Mouse (Mus musculus) hindbrain, embryonic 10.5 days (tissue): ENCODE data around the gene Hipk2. TPM values are rescaled to one million over a fixed set of nuclear protein-coding genes. Genes with fewer than 3 reads are reported as not detected.
"Not testable (repeated sequence)": the region's sequence is repeated elsewhere in the genome, so short reads cannot be mapped to it uniquely, and the experiment has no call there.

Experiments
- DNase-seq: peaks from one replicate; pipeline ENCODE4 v3.0.0-alpha.2; 2017; ENCODE audit warnings: low spot score
- H3K27ac ChIP-seq: fragments of 300-500 bp; sonication (generic); 2 replicates; pipeline ENCODE4 v1.5.1; 2016; ENCODE audit warnings: mild to moderate bottlenecking, moderate library complexity
- H3K27me3 ChIP-seq: fragments of 300-500 bp; sonication (generic); 2 replicates; pipeline ENCODE4 v1.6.1; 2016; ENCODE audit warnings: mild to moderate bottlenecking; ENCODE audit not compliant: poor library complexity, insufficient read depth, severe bottlenecking
- H3K36me3 ChIP-seq: fragments of 300-500 bp; sonication (generic); 2 replicates; pipeline ENCODE4 v1.6.1; 2016; ENCODE audit warnings: mild to moderate bottlenecking, moderate library complexity
- H3K4me1 ChIP-seq: fragments of 300-500 bp; sonication (generic); replicated peaks from 2 replicates; pipeline ENCODE4 v1.6.1; 2016; ENCODE audit warnings: mild to moderate bottlenecking
- H3K4me3 ChIP-seq: fragments of 300-500 bp; sonication (generic); 2 replicates; pipeline ENCODE4 v1.5.1; 2016; ENCODE audit warnings: mild to moderate bottlenecking, moderate library complexity
- H3K9me3 ChIP-seq: fragments of 300-500 bp; sonication (generic); 2 replicates; pipeline ENCODE4 v1.6.1; 2016; ENCODE audit warnings: mild to moderate bottlenecking, moderate library complexity
- WGBS: fragments of 180-500 bp; shearing (Covaris S2); methylation state at CpG from one replicate; pipeline ENCODE4 v1.1.7; 2016; 5-methylcytosine and 5-hydroxymethylcytosine counted together
- polyA plus RNA-seq: library from polyadenylated mRNA; unstranded; fragments of >200 nt; fragmentation: Nextera tagmentation; extraction: Ambion mirVana; gene quantifications from 2 replicates; pipeline ENCODE4 v1.2.1, GENCODE M21; 2016

Gene Hipk2
- polyA plus RNA-seq, 1 experiment from 2014 or later: 29.6 TPM

DNA sequence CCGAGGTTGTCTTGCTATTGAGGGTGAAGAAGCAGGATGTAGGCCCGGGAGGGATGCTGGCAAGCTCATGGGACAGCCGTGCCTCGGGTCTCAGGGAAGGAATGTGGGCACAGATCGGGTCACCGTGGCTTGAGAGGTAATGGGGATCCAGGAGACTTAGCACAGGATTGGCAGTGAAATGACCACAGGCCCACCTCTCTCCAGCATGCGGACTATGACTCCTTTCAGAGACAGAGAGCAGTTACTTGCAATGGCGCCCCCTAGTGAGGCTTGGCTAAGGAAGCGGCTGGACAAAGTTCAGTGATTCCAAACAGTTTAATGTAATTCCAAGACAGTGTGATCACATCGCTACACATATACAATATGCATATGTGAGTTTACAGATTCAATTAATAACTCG lies 188.7 kb downstream of the Hipk2 start:
- WGBS: 63% methylated on average over 11 of the region's 11 CpGs

DNA sequence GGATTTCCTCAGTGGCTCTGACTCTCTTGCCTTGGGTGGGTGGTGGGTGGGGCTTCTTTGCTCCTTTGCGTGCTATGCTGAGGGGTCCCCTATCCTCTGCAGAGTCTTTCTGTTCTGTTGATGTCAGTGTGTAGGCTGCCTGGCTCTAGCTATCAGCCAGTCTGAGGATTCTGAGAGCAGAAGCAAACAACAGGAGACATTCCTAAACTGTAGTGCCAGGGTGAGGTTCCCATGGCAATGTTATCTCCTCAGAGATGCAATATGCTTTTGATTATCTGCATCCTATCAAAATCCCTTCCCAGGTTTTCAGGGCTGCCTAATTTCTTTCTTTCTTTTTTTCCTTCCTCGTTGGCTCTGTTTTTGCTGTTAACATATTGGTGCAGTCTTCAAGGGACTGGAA lies 193.4 kb downstream of the Hipk2 start:
- Histone ChIP-seq H3K36me3 (peaks cover 14% of the 10 kb centered on the region), H3K27ac (no peak overlapping the region), H3K9me3 (no peaks in the 10 kb centered on the region), H3K27me3 (no peaks in the 10 kb centered on the region), H3K4me3 (no peak overlapping the region), H3K4me1 (no peaks in the 10 kb centered on the region)
- WGBS: 68% methylated on average over 2 of the region's 2 CpGs
- no peak for DNase-seq

More for the DNA sequence above, 188.7 kb downstream of the Hipk2 start:
- Histone ChIP-seq H3K27me3 (no peaks in the 10 kb centered on the region), H3K4me3 (no peak overlapping the region), H3K4me1 (peaks cover 8% of the 10 kb centered on the region; the same call in 1 of the 2 replicates), H3K27ac (no peak overlapping the region), H3K9me3 (no peaks in the 10 kb centered on the region), H3K36me3 (peaks cover 44% of the 10 kb centered on the region)
- peak; percentile 34 for DNase-seq

DNA sequence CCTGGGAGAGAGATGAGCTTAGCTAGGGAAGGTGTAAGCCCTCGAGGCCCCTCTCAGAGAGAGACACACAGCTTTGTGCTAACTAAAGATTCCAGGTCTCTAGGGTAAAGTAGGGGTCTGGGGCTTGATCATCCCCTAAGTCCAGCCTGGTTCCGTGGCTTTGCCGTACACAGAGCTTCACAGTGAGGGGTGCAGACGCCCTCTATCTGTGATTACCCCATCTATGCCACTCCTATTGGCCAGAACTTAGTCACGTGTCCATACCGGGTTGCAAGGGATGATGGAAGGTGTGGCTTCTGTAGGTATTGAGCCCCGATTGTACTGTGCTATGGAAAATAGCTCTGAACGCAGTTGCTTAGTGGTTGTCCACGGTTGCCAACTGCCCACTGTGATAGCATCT lies 198.3 kb downstream of the Hipk2 start:
- no peaks in the 10 kb centered on the region for H3K36me3 ChIP-seq
- H3K4me3 ChIP-seq: no peak overlapping the region
- H3K27ac ChIP-seq: no peak overlapping the region
- H3K9me3 ChIP-seq: no peaks in the 10 kb centered on the region
- no peaks in the 10 kb centered on the region for H3K27me3 ChIP-seq
- WGBS: 78% methylated on average over 9 of the region's 9 CpGs
- DNase-seq: no peak
- H3K4me1 ChIP-seq: no peaks in the 10 kb centered on the region

DNA sequence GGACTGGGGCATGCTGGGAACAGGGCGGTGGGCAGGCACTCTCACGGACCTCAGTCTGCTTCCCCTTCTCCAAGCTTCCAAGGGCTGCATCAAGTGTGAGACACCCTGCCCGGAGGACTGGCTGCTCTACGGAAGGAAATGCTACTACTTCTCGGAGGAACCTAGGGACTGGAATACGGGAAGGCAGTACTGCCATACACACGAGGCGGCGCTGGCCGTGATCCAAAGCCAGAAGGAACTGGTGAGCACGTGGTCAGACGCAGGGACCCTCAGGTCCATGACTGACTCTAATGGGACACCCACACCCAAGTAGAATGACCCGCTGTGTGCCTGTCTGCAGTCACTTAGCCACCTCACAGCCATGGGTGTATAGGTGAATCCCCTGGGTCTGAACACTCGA lies 199.2 kb downstream of the Hipk2 start:
- Histone ChIP-seq H3K4me1 (no peaks in the 10 kb centered on the region), H3K9me3 (no peaks in the 10 kb centered on the region), H3K27me3 (no peaks in the 10 kb centered on the region), H3K4me3 (no peak overlapping the region), H3K36me3 (no peaks in the 10 kb centered on the region), H3K27ac (no peak overlapping the region)
- WGBS: 85% methylated on average over 14 of the region's 14 CpGs
- no peak for DNase-seq

DNA sequence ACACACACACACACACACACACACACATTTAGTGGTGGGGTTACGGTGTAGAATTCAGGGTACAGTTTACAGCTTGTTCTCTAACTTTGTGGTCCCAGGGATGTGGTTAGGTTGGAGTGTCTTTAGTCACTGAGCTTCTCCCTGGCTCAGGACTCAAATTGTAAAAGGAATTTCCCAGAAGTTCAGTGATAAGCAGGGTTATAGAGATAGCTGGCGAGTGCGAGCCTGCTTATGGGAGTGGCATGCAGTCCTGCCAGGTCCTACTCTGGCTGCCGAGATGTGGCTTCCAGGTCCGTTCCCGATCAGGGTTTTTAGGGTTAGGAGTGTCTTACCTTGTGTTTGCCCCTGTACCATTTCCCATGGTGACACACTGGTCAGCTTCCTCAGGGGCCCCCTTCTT lies 199.7 kb downstream of the Hipk2 start:
- H3K36me3 ChIP-seq: no peaks in the 10 kb centered on the region
- no peak for DNase-seq
- H3K27me3 ChIP-seq: no peaks in the 10 kb centered on the region
- H3K9me3 ChIP-seq: no peaks in the 10 kb centered on the region
- no peak overlapping the region for H3K4me3 ChIP-seq
- 91% methylated on average over 6 of the region's 6 CpGs for WGBS
- H3K27ac ChIP-seq: no peak overlapping the region
- no peaks in the 10 kb centered on the region for H3K4me1 ChIP-seq

DNA sequence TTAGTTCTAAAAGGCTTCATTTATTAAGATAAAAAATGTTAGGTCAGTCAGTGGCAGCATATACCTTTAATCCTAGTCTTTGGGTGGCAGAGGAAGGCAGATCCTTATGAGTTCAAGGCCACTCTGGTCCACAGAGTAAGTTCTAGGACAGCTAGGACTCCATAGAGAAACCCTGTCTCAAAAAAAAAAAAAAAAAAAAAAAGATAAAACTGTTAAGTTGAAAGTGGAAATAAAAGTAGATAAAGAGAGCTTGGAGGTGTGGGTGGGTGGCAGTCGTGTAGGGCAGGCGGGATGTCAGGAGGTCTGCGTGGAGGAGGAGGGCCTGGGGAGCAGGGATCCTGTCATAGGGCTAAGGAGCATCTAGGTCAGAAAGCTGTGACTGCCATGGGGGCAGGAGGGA lies 204.0 kb downstream of the Hipk2 start:
- H3K4me1 ChIP-seq: peaks cover 6% of the 10 kb centered on the region; the same call in 1 of the 2 replicates
- no peak overlapping the region for H3K4me3 ChIP-seq
- no peak for DNase-seq
- H3K9me3 ChIP-seq: no peaks in the 10 kb centered on the region
- no peak overlapping the region for H3K27ac ChIP-seq
- peaks cover 9% of the 10 kb centered on the region; the same call in 1 of the 2 replicates for H3K27me3 ChIP-seq
- WGBS: 84% methylated on average over 3 of the region's 3 CpGs
- no peaks in the 10 kb centered on the region for H3K36me3 ChIP-seq

DNA sequence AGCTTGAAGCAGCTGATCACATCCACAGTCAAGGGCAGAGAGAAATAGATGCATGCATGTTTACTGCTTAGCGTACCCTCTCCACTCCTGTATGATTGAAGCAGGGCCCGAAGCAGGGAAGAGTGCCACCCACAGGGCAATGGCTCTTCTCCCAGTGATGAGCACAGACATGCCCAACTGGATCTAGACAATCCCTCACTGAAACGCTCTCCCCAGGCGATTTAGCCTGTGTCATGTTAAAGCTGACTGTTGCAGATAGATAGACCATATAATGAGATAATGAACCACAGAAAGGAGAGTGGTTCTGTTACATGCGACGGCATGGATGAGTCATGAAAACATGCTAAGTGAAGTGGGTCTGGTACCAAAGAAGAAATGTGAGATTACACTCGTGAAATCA lies 204.7 kb downstream of the Hipk2 start:
- 84% methylated on average over 7 of the region's 7 CpGs for WGBS
- no peaks in the 10 kb centered on the region for H3K9me3 ChIP-seq
- H3K36me3 ChIP-seq: no peaks in the 10 kb centered on the region
- peaks cover 6% of the 10 kb centered on the region; the same call in 1 of the 2 replicates for H3K4me1 ChIP-seq
- H3K27ac ChIP-seq: no peak overlapping the region
- peaks cover 15% of the 10 kb centered on the region; the same call in 1 of the 2 replicates for H3K27me3 ChIP-seq
- no peak overlapping the region for H3K4me3 ChIP-seq
- no peak for DNase-seq

DNA sequence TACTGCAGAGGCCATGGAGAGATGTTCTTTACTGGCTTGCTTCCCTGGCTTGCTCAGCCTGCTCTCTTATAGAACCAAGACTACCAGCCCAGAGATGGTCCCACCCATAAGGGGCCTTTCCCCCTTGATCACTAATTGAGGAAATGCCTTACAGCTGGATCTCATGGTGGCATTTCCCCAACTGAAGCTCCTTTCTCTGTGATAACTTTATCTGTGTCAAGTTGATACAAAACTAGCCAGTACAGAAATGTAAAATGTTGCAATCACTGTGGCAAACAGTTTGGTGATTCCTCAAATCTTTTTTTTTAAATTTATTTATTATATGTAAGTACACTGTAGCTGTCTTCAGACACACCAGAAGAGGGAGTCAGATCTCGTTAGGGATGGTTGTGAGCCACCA lies 205.5 kb downstream of the Hipk2 start:
- DNase-seq, H3K9me3 ChIP-seq, H3K36me3 ChIP-seq, H3K4me1 ChIP-seq, H3K27ac ChIP-seq, H3K4me3 ChIP-seq: not testable (repeated sequence)
- H3K27me3 ChIP-seq: peaks cover 23% of the 10 kb centered on the region
- WGBS: 78% methylated on average over 1 of the region's 1 CpGs

DNA sequence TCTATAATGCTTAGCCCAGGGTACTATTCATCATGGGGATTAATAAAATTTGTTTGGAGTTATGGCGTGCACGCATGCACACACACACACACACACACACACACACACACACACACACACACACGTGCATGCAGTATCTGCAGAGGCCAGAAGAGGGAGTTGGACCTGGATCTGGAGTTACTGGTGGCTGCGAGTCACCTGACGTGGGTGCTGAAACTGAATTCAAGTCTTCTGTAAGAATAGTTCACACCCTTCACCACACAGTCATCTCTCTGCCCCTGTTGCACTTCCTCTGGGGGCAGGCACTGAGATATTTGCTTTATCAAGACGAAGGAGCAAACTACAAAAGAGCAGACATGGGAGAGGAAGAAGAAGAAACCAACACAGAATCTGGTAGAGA lies 206.4 kb downstream of the Hipk2 start:
- peaks cover 6% of the 10 kb centered on the region; the same call in 1 of the 2 replicates for H3K4me1 ChIP-seq
- H3K4me3 ChIP-seq: no peak overlapping the region
- no peak for DNase-seq
- H3K27ac ChIP-seq: no peak overlapping the region
- 71% methylated on average over 6 of the region's 6 CpGs for WGBS
- no peaks in the 10 kb centered on the region for H3K9me3 ChIP-seq
- no peaks in the 10 kb centered on the region for H3K36me3 ChIP-seq
- peaks cover 32% of the 10 kb centered on the region for H3K27me3 ChIP-seq

DNA sequence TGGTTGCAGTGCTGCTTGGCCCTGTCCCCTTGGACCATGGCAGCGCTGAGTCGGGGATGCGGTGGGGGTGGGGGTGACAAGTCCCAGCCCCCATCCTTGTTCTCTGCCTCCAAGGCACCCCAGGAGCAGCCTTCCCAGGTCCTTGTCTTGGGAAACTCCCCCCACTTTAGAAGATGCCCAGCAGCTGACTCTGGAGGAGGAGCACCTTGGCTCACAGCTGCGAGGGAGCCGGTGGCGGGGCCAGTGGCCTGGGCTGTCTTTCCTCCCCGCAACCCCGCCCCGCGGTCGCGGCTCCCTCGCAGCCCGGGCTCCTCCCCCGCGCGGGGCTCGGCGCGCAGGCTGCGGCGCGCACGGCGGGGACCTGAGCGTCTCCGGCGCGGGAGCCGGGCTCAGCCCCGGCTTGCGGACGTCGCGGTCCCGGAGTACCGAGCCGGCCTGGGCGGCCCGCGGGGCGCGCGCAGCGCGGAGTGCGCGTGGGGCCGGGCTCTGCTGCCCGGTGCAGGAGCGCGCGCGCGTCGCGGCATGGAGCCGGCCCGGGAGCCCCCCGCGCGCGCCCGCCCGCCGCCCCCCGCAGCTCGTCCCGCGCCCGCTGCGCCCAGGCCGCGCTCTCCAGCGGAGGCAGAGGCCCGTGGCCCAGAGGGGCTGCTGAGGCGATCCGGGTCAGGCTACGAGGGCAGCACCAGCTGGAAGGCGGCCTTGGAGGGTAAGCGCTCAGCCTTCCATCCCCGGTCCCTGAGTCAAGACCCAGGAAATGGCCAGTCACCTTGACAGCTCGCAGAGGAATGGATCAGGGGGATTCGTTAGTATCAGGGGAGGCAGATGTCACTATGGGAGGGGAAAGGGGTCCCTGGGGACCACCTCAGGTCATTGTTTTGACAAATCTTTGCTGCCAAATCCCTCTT lies 213.0 kb downstream of the Hipk2 start, which contains the start of gene Clec2l:
Gene Clec2l, plus strand, starts transcription at position 356 of the 902 bp plus-strand sequence.
- H3K4me1 ChIP-seq: peaks cover 32% of the 10 kb centered on the region
- peak within 1 kb of the TSS; percentile 66 for H3K4me3 ChIP-seq
- H3K36me3 ChIP-seq: no peaks in the 10 kb centered on the region
- peak; percentile 54 for DNase-seq
- H3K27me3 ChIP-seq: peaks cover 85% of the 10 kb centered on the region
- no peaks in the 10 kb centered on the region for H3K9me3 ChIP-seq
- H3K27ac ChIP-seq: peak within 1 kb of the TSS; percentile 80
- 1% methylated on average over 81 of the region's 84 CpGs for WGBS

DNA sequence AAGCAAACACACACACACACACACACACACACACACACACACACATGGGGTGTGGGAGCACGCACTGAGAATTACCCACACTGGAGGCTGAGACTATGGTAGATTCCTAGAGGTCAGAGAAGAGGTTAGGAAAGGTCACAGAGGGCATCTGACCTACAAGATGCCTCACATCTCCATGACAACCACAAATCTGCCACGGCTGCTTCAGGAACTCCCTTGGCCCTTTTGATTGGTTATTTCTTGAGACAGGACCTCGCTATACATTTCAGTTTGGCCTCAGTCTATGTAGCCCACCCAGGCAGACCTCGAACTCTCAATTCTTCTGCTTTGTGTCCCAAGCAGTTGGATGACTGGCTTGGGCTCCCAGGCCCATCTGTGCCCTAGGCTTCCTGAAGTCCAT lies 214.3 kb downstream of the Hipk2 start:
- peaks cover 92% of the 10 kb centered on the region for H3K27me3 ChIP-seq
- DNase-seq: peak; percentile 61
- no peaks in the 10 kb centered on the region for H3K36me3 ChIP-seq
- 9% methylated on average over 4 of the region's 4 CpGs for WGBS
- H3K27ac ChIP-seq: no peak overlapping the region
- peaks cover 32% of the 10 kb centered on the region for H3K4me1 ChIP-seq
- no peak overlapping the region for H3K4me3 ChIP-seq
- H3K9me3 ChIP-seq: no peaks in the 10 kb centered on the region

DNA sequence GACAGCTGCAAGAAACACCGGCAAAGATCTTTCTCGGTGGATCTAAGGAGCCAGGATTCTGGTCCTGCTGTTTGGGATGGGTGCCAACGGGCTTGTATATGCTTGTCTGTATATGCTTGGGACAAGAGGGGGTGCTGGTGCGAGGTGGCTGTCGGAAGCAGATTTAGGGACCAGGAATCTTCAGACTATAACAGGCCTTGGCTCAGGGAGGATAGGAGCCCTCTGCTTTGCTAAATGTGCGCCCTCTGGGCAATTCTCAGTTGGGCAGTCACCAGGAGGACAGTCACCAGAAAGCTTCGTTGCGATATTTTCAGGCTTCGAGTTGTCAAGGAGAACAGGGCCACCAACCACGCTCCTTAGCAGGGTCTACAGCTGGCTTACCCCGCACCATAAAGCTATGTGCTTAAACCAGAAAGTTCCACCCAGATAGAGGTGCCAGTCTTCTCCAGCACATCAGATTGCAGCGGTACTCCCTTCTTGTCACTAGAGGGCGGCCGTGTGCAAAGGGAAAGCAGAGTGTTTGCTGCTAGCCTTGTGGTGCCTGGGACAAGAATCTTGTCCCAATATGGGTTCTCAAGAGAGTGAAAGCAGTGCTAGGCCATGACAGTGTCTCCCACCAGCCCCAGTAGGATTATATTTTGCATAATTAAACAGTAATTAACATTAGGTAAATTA lies 225.6 kb downstream of the Hipk2 start:
- WGBS: 42% methylated on average over 14 of the region's 14 CpGs
- H3K36me3 ChIP-seq: no peaks in the 10 kb centered on the region
- H3K4me1 ChIP-seq: no peaks in the 10 kb centered on the region
- no peaks in the 10 kb centered on the region for H3K9me3 ChIP-seq
- H3K27me3 ChIP-seq: no peaks in the 10 kb centered on the region; the same call in 1 of the 2 replicates
- H3K27ac ChIP-seq: no peak overlapping the region
- no peak overlapping the region for H3K4me3 ChIP-seq
- peak; percentile 76 for DNase-seq

DNA sequence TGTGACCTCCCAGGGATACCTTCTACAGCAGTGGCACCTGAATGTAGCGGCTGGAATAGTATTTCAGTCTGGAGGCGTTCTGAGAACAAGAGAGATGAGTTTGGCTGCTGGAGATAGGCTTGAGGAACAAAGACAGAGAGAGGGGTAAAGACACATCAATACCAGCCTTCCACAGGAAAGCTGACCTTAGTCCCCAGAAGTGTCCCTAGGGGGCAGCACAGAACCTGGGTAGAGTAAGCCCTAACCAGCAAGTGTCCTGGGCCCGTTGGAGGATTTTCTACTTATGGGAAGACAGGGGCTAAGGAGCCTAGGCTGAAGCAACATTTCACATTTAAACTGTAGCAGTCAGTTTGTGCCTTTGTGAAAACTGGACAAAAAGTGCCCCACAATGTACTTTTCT lies 226.4 kb downstream of the Hipk2 start:
- DNase-seq: no peak

More for the DNA sequence above, 226.4 kb downstream of the Hipk2 start:
- WGBS: 73% methylated on average over 3 of the region's 3 CpGs
- Histone ChIP-seq H3K4me1 (no peaks in the 10 kb centered on the region), H3K27me3 (no peaks in the 10 kb centered on the region; the same call in 1 of the 2 replicates), H3K9me3 (no peaks in the 10 kb centered on the region), H3K36me3 (no peaks in the 10 kb centered on the region), H3K27ac (no peak overlapping the region), H3K4me3 (no peak overlapping the region)
